Mouse (Mus musculus): ENCODE measurements around the gene Spag5. TPM values are rescaled to one million over a fixed set of nuclear protein-coding genes. Genes with fewer than 3 reads are reported as not detected.

Spag5 gene
- polyA plus RNA-seq, 1 experiment, result 91.6 TPM

DNA sequence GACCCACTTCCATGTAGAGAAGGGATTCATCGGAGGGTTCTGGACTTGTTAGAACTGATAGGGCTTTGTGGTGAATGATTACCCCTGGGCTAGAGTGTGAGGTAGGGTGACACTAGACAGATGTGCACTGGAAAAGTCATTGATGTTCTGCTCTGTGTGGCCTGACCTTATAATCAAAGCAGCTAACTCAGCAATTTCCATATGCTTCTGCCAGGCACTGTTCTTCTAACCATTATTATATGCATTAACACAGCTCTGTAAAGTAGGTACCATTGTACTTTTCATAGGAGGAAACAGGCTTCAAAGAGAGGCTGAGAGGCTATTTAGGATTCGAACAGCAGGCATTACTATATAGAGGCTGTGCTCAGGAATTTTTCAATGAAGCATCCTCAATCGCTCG, 25.9 kb downstream of the Spag5 start:
- 92% methylated on average over 4 of the region's 4 CpGs for WGBS
- Histone ChIP-seq H3K27ac (ENCODE audit: control insufficient read depth, insufficient read depth, low read depth, low read length, poor library complexity) (no peak overlapping the region), H3K4me3 (replicated peaks; ENCODE audit: control insufficient read depth, low read depth, low read length) (no peak overlapping the region), H3K4me1 (ENCODE audit: control insufficient read depth, insufficient read depth, low read length) (peaks cover 4% of the 10 kb centered on the region; the same call in 1 of the 2 replicates)
- TF ChIP-seq POLR2A (IDR thresholded peaks at IDR 0.05; ENCODE audit: borderline replicate concordance, control insufficient read depth, low read depth, low read length), result no peak
- TF ChIP-seq CTCF (IDR thresholded peaks at IDR 0.05; ENCODE audit: control insufficient read depth, insufficient read depth, low read length), result no peak

- 8% methylated on average over 37 of the region's 37 CpGs for WGBS
- no peak for TF ChIP-seq CTCF (IDR thresholded peaks at IDR 0.05; ENCODE audit: control insufficient read depth, insufficient read depth, low read length)
- peak; percentile 68; the same call in 1 of the 2 replicates for TF ChIP-seq POLR2A (IDR thresholded peaks at IDR 0.05; ENCODE audit: borderline replicate concordance, control insufficient read depth, low read depth, low read length)
- peaks cover 2% of the 10 kb centered on the region; the same call in 1 of the 2 replicates for H3K4me1 ChIP-seq (ENCODE audit: control insufficient read depth, insufficient read depth, low read length)
- peak within 1 kb of the TSS; percentile 95 for H3K4me3 ChIP-seq (replicated peaks; ENCODE audit: control insufficient read depth, low read depth, low read length)
- H3K27ac ChIP-seq (ENCODE audit: control insufficient read depth, insufficient read depth, low read depth, low read length, poor library complexity), result peak within 1 kb of the TSS; percentile 37
Measured at GRCm38 (mm10) chr11:78327634-78328511, 26.5 kb downstream of the Spag5 start, which contains the start of gene Pigs. TSS of gene Pigs (plus strand) at chr11:78328415.

GRCm38 (mm10) chr11:78328512-78329056, 27.3 kb downstream of the Spag5 start:
- H3K27ac ChIP-seq (ENCODE audit: control insufficient read depth, insufficient read depth, low read depth, low read length, poor library complexity), result peak overlapping the region; percentile 37
- WGBS, result under 1% methylated on average over 41 of the region's 41 CpGs
- H3K4me3 ChIP-seq (replicated peaks; ENCODE audit: control insufficient read depth, low read depth, low read length), result peak overlapping the region; percentile 95
- H3K4me1 ChIP-seq (ENCODE audit: control insufficient read depth, insufficient read depth, low read length), result no peaks in the 10 kb centered on the region; the same call in 1 of the 2 replicates
- TF ChIP-seq POLR2A (IDR thresholded peaks at IDR 0.05; ENCODE audit: borderline replicate concordance, control insufficient read depth, low read depth, low read length), result no peak
- no peak for TF ChIP-seq CTCF (IDR thresholded peaks at IDR 0.05; ENCODE audit: control insufficient read depth, insufficient read depth, low read length)

DNA sequence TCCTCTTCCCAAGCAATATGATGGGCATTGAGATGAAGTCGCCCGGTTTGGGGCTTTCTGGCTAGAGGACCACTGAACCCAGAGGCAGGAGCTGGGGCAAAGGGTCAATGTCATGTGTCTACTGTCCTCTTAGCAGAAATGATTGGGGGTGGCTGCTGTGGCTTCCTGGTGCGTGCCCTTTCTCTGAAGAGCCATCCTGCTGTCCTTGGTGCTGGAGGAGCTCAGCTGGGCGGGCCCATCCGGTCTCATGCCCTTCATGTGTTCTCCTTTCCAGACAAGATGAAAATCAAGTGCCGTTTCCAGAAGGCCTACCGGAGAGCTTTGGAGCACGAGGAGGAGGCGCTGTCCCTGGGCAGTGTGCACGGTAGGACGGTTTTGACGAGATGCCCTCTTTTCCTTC, 31.3 kb downstream of the Spag5 start:
- Histone ChIP-seq H3K4me1 (ENCODE audit: control insufficient read depth, insufficient read depth, low read length) (no peaks in the 10 kb centered on the region; the same call in 1 of the 2 replicates), H3K4me3 (replicated peaks; ENCODE audit: control insufficient read depth, low read depth, low read length) (no peak overlapping the region), H3K27ac (ENCODE audit: control insufficient read depth, insufficient read depth, low read depth, low read length, poor library complexity) (no peak overlapping the region)
- WGBS, result 95% methylated on average over 12 of the region's 12 CpGs
- TF ChIP-seq POLR2A (IDR thresholded peaks at IDR 0.05; ENCODE audit: borderline replicate concordance, control insufficient read depth, low read depth, low read length), result no peak
- no peak for TF ChIP-seq CTCF (IDR thresholded peaks at IDR 0.05; ENCODE audit: control insufficient read depth, insufficient read depth, low read length)

GRCm38 (mm10) chr11:78333992-78334391, 32.7 kb downstream of the Spag5 start:
- H3K4me3 ChIP-seq (replicated peaks; ENCODE audit: control insufficient read depth, low read depth, low read length), result no peak overlapping the region
- 83% methylated on average over 5 of the region's 5 CpGs for WGBS

GRCm38 (mm10) chr11:78337040-78337439, 35.7 kb downstream of the Spag5 start:
- Histone ChIP-seq H3K4me1 (ENCODE audit: control insufficient read depth, insufficient read depth, low read length) (no peaks in the 10 kb centered on the region), H3K4me3 (replicated peaks; ENCODE audit: control insufficient read depth, low read depth, low read length) (no peak overlapping the region), H3K27ac (ENCODE audit: control insufficient read depth, insufficient read depth, low read depth, low read length, poor library complexity) (no peak overlapping the region)
- TF ChIP-seq CTCF (IDR thresholded peaks at IDR 0.05; ENCODE audit: control insufficient read depth, insufficient read depth, low read length) (no peak), POLR2A (IDR thresholded peaks at IDR 0.05; ENCODE audit: borderline replicate concordance, control insufficient read depth, low read depth, low read length) (no peak)
- WGBS, result 95% methylated on average over 8 of the region's 8 CpGs

More at GRCm38 (mm10) chr11:78333992-78334391, 32.7 kb downstream of the Spag5 start:
- TF ChIP-seq POLR2A (IDR thresholded peaks at IDR 0.05; ENCODE audit: borderline replicate concordance, control insufficient read depth, low read depth, low read length), result no peak
- TF ChIP-seq CTCF (IDR thresholded peaks at IDR 0.05; ENCODE audit: control insufficient read depth, insufficient read depth, low read length), result no peak
- no peaks in the 10 kb centered on the region; the same call in 1 of the 2 replicates for H3K4me1 ChIP-seq (ENCODE audit: control insufficient read depth, insufficient read depth, low read length)
- H3K27ac ChIP-seq (ENCODE audit: control insufficient read depth, insufficient read depth, low read depth, low read length, poor library complexity), result no peak overlapping the region

GRCm38 (mm10) chr11:78341702-78342101, 40.4 kb downstream of the Spag5 start:
- 84% methylated on average over 12 of the region's 12 CpGs for WGBS
- H3K4me1 ChIP-seq (ENCODE audit: control insufficient read depth, insufficient read depth, low read length), result peaks cover 6% of the 10 kb centered on the region
- no peak overlapping the region for H3K4me3 ChIP-seq (replicated peaks; ENCODE audit: control insufficient read depth, low read depth, low read length)
- TF ChIP-seq CTCF (IDR thresholded peaks at IDR 0.05; ENCODE audit: control insufficient read depth, insufficient read depth, low read length) (no peak), POLR2A (IDR thresholded peaks at IDR 0.05; ENCODE audit: borderline replicate concordance, control insufficient read depth, low read depth, low read length) (no peak)
- H3K27ac ChIP-seq (ENCODE audit: control insufficient read depth, insufficient read depth, low read depth, low read length, poor library complexity), result no peak overlapping the region
